Mouse (Mus musculus) gonadal fat pad, adult 2 months (tissue): ENCODE measurements at regions not wholly inside any gene's neighbourhood (a gene's known extent, or its start where the extent isn't known, plus 50 kb on each side); places are given as distances from the start of the nearest gene placed in this dataset.
A peak's percentile ranks its signal among the peaks of the same experiment; 100 is the strongest.

ENCODE experiments used
- DNase-seq: peaks from one replicate; pipeline ENCODE4 v3.0.0-alpha.2; 2012; ENCODE audit warnings: low read depth

DNA sequence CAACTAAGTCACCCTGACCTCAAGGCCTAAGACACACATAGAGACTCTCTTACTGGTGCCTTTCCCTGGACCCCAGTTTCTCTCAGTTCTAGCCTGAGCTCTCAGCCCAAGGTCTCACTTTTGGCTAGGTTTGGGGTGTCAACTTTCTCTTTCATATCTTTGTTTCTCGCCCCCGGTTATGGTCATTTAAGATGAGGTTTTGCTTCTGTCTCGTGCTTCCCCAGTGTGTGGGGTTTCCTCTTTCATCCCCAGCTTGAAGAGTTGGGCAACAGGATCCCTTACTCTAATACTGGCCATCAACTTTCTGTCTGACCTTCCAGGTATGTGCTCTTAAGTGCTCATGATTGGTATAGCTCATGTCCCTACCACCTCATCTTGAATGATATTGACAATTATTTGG is 67.5 kb downstream of the Lmo4 start:
- DNase-seq: no peak

DNA sequence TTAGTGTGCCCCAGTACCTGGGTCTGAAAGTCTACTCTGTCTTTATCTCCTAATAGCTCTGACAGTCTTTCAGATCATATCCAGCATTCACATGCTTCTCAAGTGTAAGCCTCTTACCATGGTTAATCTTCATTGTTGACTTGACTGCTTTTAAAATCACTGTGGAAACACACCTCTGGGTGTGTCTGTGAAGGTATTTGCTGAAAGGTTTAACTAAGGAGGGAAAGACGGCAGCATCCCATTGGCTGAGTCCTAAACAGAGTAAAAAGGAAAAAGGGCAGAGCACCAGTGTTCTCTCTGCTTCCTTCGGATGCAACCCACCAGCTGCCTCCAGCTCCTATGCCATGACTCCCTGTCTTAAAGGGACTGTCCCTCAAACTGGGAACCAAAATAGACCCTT is 68.6 kb downstream of the Lmo4 start:
- no peak for DNase-seq

- DNase-seq: no peak
These were observed 69.4 kb downstream of the Lmo4 start for GRCm38 (mm10) chr3:144135646-144136045.

- DNase-seq: no peak
These were observed 77.0 kb downstream of the Lmo4 start for GRCm38 (mm10) chr3:144128042-144128441.

DNA sequence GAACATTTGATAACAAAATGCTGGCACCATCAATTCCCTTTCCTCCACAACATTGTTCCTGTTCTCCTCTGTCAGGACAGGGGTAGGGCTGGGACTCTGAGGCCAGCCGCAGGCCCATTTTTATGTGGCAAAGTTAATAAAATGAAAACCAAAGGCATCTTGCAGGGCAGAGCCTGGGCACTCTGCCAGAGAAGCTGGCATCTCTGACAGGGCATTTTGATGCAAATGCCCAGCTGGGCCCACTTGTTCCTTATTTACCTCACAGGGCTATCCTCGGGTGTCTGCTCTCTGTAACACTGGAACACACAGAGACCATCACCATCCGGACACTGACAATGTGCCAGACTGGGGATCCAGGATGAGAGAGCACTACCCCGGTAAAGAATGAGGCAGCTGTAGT is 80.7 kb downstream of the Lmo4 start:
- no peak for DNase-seq

DNA sequence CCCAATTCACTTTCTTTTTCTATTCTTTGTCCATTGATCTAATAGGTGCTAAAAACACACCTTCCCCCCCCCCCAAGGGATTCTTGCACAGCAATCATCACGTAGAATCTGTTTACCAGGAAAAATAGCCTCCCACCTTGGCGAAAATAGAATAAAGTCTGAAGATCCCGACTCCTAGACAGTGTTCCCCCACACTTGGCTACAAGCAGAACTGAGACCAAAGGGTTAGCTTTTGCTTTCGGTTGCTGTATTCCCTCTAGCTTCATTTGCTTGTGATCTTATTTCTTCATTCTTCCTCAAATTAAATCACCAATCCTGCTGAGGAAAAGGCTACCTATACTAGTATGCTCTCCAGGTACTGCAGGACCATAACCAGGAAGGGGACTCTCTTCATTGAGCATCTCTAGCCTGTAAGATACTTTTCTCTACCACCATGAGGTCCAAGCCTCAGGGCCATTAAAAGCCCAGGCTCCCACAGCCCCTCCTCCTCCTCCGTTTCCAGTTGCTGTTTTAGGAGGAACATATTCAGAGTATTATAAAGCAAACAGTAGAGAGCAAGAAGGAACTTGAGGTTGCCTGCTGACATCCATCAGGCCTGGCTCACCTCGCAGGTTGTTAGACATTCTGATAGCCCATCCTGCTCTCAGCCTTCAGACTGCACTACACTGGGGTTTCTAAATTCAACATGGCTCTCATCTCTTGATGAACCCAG is 81.5 kb downstream of the Lmo4 start:
- no peak for DNase-seq

GRCm38 (mm10) chr3:144119076-144119475 is 85.9 kb downstream of the Lmo4 start:
- no peak for DNase-seq

DNA sequence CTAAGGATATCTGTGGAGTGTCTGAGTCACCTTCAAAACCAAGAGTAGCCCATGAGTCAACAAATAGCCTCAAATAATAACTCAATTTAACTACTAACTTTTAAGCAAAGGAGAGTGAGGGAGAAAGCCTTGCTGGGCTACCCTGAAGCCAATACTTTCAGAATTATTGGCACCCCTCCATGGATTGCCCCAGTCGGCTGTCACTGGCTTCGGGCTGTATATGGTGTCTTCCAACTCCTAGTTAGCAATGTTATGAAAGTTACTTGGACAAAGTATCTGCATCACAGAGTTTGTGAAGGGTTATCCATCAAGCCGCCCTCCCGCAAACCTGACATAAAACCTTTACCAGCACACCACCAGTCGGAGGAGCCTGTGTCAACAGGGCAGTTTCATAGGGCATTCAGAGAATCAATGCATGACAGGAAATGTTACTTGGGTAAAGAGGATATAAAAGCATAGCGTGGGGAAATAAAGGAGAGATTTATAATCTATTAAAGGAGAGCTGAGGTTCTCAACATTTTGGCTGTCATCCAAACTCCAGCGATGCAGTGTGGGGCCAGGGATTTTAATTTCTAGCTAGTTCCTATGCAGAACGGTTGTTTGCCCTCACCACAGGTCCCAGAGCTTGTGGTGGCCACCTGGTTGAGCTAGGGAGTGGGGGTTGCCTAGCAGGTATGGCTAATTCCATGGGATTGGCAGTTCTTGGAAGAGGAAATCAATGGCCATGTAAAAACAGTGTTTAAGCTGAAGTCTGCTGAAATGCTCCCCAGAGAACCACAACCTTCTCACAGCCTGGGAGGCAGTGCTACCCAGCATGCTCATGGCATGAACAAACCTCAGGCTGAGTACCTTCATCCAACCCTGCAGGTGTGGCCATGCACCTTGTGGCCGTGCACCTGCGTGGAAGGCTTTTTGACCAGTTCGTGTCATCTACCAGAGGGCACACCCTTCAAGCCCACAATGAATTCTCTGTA is 91.1 kb downstream of the Lmo4 start:
- DNase-seq: no peak

DNA sequence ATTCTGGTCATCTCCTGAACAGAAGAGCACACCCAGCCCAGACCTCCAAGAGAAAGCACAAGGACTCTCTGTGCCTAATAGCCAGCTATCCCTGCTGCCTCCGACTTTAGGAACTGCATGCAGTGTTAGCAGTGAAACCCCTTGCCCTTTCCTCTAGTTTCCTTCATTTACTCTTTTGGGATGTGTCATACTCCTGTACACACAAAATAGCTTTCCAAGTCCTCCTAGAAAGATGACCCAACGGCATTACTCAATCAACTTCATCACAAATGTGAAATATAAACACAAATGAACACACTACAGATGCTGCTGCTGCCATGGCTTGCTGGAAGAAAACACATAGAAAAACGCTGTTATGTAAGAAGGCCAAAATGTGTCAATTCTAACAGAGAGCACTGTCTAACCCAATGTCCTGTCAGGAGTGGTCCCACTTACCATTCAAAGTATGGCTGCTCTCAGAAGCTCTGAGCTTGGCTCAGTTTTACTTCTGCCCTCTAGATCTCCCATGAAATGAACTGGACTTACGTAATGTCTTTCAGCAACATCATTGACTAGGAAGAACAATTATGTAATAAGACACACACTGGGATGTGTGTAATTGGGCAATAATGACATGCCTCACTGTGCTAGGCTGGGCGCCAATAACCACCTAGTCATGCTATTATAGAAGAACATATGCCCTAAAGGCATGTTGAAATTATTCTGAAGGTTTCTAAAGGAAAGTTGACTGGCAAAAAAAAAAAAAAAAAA is 94.5 kb downstream of the Lmo4 start:
- peak; percentile 71 for DNase-seq

GRCm38 (mm10) chr3:144109769-144110168 is 95.3 kb downstream of the Lmo4 start:
- no peak for DNase-seq

GRCm38 (mm10) chr3:144108310-144108709 is 96.7 kb downstream of the Lmo4 start:
- DNase-seq: no peak

DNA sequence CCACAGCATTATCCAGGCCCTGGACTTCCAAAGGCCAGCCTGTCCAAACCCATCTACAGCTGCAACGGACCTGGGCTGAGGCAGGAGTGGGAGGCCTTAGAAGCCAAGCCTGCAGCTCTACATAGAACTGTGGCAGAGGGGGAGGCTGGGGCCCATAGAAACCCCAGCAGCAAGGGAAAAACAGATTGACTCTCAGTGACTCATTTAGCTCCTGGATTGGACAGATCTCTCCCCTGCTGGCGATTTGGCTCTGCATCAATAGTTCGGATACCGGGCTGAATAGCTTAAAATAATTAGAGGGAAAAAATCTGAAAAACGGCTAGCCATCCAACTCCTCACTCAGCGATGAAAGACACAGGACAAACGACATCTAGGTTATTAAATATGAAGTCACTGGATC is 97.4 kb downstream of the Lmo4 start:
- no peak for DNase-seq

DNA sequence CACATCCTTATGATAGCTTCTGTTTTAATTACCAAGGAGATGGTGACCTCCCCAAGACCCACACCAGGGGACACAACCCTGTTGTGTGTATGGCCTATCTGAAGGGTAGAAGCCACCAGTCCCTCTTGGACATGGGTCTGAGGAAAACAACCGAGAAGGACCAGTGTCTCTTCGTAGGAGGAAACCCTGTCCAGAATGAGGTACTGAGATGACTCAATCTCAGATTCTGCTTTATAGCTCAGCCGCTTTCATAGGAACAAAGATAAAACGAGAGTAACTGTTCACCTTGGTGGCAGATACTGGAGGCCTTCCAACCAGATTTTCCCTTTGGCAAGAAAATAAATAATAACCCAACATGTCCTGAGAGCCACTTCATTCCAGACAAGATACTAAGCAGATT is 100.7 kb downstream of the Lmo4 start:
- DNase-seq: no peak

DNA sequence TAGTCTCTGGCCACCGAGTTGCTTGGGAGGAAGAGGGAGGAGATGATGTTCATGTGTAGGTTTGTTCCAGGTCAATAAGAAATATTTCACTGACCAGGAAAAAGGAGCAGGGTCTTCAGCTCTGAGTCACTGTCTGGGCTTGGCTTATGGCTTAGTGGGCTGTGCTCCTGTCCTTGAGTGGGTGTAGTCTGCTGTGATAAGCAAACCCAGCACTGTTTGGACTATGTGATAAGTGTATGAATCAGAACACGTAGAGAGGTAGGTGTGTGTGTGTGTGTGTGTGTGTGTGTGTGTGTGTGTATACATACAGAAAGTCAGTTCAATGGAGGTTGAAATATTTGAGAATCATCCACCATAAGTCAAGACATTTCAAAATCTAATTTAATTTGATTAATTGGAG is 105.6 kb downstream of the Lmo4 start:
- no peak for DNase-seq

DNA sequence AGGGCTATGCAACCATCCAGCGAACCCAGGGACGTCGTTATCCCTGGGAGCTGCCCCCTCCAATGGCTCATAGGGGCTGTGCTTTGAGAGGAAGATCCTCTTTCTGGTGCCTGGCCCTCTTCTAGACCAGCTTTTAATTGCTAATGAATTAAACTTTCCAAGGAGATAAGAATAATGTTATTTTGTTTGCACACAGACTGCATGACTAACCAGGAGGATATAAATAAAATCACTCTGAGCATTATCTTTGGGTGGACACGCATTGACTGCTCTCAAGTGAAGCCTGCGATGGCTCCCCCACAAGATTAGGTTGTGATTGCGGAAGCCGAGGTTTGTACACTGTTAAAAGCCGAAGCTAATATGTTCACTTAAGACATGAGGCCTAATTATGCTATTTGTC is 106.3 kb downstream of the Lmo4 start:
- no peak for DNase-seq

- no peak for DNase-seq
These were observed 113.8 kb downstream of the Lmo4 start for GRCm38 (mm10) chr3:144091231-144091630.

DNA sequence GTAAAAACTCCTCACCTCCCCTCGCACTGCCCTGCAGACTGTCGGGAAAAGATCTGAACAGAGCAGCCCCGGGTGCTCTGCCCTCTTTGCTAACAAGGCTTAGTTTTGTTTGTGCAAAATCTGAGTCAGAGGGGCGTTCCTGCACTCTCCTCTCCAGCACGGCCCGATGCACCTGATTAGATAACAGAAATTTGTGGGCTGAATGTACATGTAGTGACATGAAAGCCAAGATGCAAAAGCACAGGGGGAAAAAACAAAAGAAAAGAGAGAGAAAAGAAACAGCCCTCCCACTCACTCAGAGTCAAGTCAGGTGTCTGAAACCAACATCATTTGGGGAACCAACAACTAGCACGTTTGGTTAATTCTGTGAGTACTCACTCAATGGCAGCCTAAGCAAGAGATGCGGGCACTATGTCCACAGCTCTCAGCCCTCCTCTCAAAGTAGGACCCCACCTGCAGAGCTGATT is 115.2 kb downstream of the Lmo4 start:
- DNase-seq: no peak

DNA sequence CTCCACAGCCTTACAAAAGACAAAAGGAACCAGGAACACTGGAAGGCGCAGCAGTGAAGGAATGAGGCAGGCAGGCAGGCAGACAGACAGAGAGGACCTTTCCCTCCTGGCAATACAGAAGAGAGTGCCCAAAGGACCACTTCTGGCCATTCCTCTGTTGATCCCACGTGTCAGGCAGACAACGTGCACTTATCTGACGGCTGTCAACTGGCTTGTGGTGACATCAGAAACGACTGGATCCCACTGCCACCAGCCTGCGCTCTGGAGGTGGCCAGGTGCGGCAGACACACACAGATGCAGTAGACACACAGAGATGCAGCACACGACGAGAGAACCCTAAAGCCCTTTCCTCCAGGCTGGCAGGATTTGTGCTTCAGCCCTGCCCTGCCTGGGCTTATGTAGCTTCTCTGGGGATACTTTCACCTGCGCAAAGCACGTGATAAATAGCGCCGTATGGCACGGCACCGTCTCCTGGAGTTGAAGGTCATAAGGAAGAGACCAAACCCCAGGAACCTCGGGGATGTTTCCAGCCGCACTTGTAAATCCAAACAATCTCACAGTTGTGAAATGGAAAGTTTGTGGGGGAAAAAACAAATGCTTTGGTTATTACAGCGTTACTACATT is 116.6 kb downstream of the Lmo4 start:
- DNase-seq: no peak

GRCm38 (mm10) chr3:144087771-144088170 is 117.2 kb downstream of the Lmo4 start:
- DNase-seq: no peak

GRCm38 (mm10) chr3:144086176-144086575 is 118.8 kb downstream of the Lmo4 start:
- no peak for DNase-seq

DNA sequence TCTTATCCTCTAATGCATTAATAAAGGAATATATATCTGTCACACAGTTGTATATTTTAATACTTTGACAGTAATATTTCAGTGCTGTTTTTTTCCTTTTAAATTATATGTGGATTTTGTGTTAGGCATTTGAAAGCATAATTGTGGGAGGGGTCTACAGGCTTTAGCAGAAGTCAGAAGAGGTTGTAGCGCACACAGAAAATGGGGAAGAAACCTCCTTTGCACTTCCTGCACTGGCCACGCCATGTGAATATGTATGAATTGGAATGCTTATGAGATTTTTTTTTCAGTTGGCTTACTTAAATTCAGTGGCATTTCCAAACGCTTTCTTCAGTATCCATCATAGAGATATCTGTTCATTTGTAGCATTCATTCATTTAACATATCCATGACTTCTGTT is 125.1 kb downstream of the Lmo4 start:
- DNase-seq: no peak
